Mouse (Mus musculus) olfactory bulb, adult 2 months (tissue): Measurements from ENCODE around the gene Kcnab3.

Experiments
- CTCF ChIP-seq: fragments of 200-500 bp; IDR thresholded peaks from 2 replicates; pipeline ENCODE4 v1.5.1; 2012; ENCODE audit warnings: low read depth, mild to moderate bottlenecking, low read length, moderate library complexity; ENCODE audit not compliant: insufficient read depth
- POLR2A ChIP-seq: fragments of 200-500 bp; IDR thresholded peaks from 2 replicates; pipeline ENCODE4 v1.6.1; 2012; ENCODE audit warnings: mild to moderate bottlenecking, low read depth, low read length, moderate library complexity; ENCODE audit not compliant: insufficient read depth

GRCm38 (mm10) chr11:69371601-69372000 lies 45.5 kb downstream of the Kcnab3 start:
- no peak for TF ChIP-seq CTCF
- TF ChIP-seq POLR2A: no peak
